Comparison of ENCODE assay signal across 14 mouse cellular contexts in genomic region chr12:3424179-3424578, GRCm38 (mm10). TPM values are rescaled to one million over a fixed set of nuclear protein-coding genes. Genes with fewer than 3 reads are reported as not detected.
DNase-seq lines count a peak whose midpoint lies in the region; ATAC-seq and TF ChIP-seq lines count a peak whose summit lies in the region.
"Had no signal": no experiment of that assay in that cellular context is flagged by ENCODE, and none has a peak within 500 bp of the region (broad histone marks: within the 10 kb centered on the region; RNA-seq: fewer than 3 reads in every experiment).

No protein-coding gene starts in this region.

- WGBS in heart, embryonic 13.5 days, result 74% methylated on average over 2 of the region's 2 CpGs
- WGBS in midbrain, postnatal 0 days, result 84% methylated on average over 2 of the region's 2 CpGs
- WGBS in midbrain, embryonic 10.5 days, result 92% methylated on average over 2 of the region's 2 CpGs

- ATAC-seq in heart, embryonic 13.5 days (ENCODE audit: extremely low read depth, insufficient number of reproducible peaks, low FRiP score, low TSS enrichment), result no peak
- ATAC-seq in midbrain, postnatal 0 days (ENCODE audit: low FRiP score), result no peak
- ATAC-seq: forebrain, embryonic 14.5 days had no signal

- H3K9me3 ChIP-seq in heart, embryonic 13.5 days, result no peaks in the 10 kb centered on the region
- no peaks in the 10 kb centered on the region for H3K9me3 ChIP-seq in midbrain, postnatal 0 days (ENCODE audit: low read length)
- no peaks in the 10 kb centered on the region for H3K9me3 ChIP-seq in midbrain, embryonic 10.5 days (replicated peaks)

- no peaks in the 10 kb centered on the region for H3K27me3 ChIP-seq in heart, embryonic 13.5 days (replicated peaks)
- no peaks in the 10 kb centered on the region for H3K27me3 ChIP-seq in midbrain, postnatal 0 days (ENCODE audit: insufficient read depth, low read length)
- H3K27me3 ChIP-seq in midbrain, embryonic 10.5 days (ENCODE audit: low read depth, poor library complexity, severe bottlenecking), result no peaks in the 10 kb centered on the region

- H3K4me1 ChIP-seq in heart, embryonic 13.5 days, result peaks cover 31% of the 10 kb centered on the region
- peaks cover 5% of the 10 kb centered on the region; the same call in 1 of the 2 replicates for H3K4me1 ChIP-seq in midbrain, postnatal 0 days (ENCODE audit: insufficient read depth, low read length)
- H3K4me1 ChIP-seq in midbrain, embryonic 10.5 days, result peaks cover 18% of the 10 kb centered on the region

- no peak for TF ChIP-seq CTCF in midbrain, postnatal 0 days (IDR thresholded peaks at IDR 0.05)

- peaks cover 22% of the 10 kb centered on the region for H3K36me3 ChIP-seq in heart, embryonic 13.5 days
- no peaks in the 10 kb centered on the region for H3K36me3 ChIP-seq in midbrain, postnatal 0 days (ENCODE audit: insufficient read depth, low read length)
- H3K36me3 ChIP-seq in midbrain, embryonic 10.5 days, result peaks cover 35% of the 10 kb centered on the region

- DNase-seq in adrenal gland, postnatal 14 days, result peak; percentile 36
- no peak for DNase-seq in adrenal gland, postnatal 4 days (ENCODE audit: low spot score in 2 of 2)
- DNase-seq in heart, adult 8-10 months (ENCODE audit: low spot score), result no peak
- DNase-seq in midbrain, postnatal 0 days (ENCODE audit: low spot score), result no peak
- DNase-seq in midbrain, embryonic 10.5 days (ENCODE audit: low spot score), result no peak
- DNase-seq in lung, postnatal 36 days, result peak; percentile 31
- DNase-seq in layer of hippocampus, adult 18-20 months (ENCODE audit: low spot score in 2 of 2), result no peak
- DNase-seq: gastrocnemius, postnatal 25 days; lung, embryonic 14.5 days; right cerebral cortex, postnatal 25 days; thymus, postnatal 36 days had no signal

- H3K27ac ChIP-seq in heart, embryonic 13.5 days (replicated peaks), result no peak overlapping the region
- H3K27ac ChIP-seq in midbrain, postnatal 0 days (ENCODE audit: low read depth, low read length), result no peak overlapping the region
- H3K27ac ChIP-seq in midbrain, embryonic 10.5 days (replicated peaks), result no peak overlapping the region
- H3K27ac ChIP-seq: hindbrain, embryonic 14.5 days had no signal

- no peak overlapping the region for H3K4me3 ChIP-seq in heart, embryonic 13.5 days
- H3K4me3 ChIP-seq in midbrain, postnatal 0 days (ENCODE audit: low read depth, low read length), result no peak overlapping the region
- H3K4me3 ChIP-seq in midbrain, embryonic 10.5 days, result no peak overlapping the region

- H3K4me2 ChIP-seq in heart, embryonic 13.5 days, result no peak overlapping the region
- H3K4me2 ChIP-seq in midbrain, postnatal 0 days (ENCODE audit: low read depth, low read length, poor library complexity, severe bottlenecking), result no peak overlapping the region
- H3K4me2 ChIP-seq: hindbrain, embryonic 14.5 days had no signal

- H3K9ac ChIP-seq in heart, embryonic 13.5 days, result peak overlapping the region; percentile 15; the same call in 1 of the 2 replicates
- 0 out of 2 replicates have a peak overlapping the region, but pooled peaks have one; percentile 9 for H3K9ac ChIP-seq in midbrain, postnatal 0 days (replicated peaks; ENCODE audit: low read length, poor library complexity, severe bottlenecking)
- H3K9ac ChIP-seq: hindbrain, embryonic 14.5 days; lung, embryonic 14.5 days had no signal

RNA-seq across cellular contexts. Expression of gene Asxl2, which starts 2.5 kb away (rescaled TPM):
- total RNA-seq in adrenal gland, postnatal 14 days (2021), result 34.7 and 38.2 TPM in 2 replicates
- 10 to 100 TPM; 42.7 to 43.1 TPM for total RNA-seq in adrenal gland, postnatal 4 days (2021)
- polyA plus RNA-seq in heart, embryonic 13.5 days (2015; fragmentation: Nextera tagmentation; extraction: Ambion mirVana), result 14.2 and 15.2 TPM in 2 replicates
- total RNA-seq in heart, adult 8-10 months (2022), result 10 to 100 TPM; 18.3 to 26.2 (median 22.3) TPM
- 16.0 and 16.7 TPM in 2 replicates for total RNA-seq in midbrain, postnatal 0 days (2014; rRNA removed)
- polyA plus RNA-seq in midbrain, postnatal 0 days (2015; fragmentation: Nextera tagmentation; extraction: Ambion mirVana), result 6.7 and 9.5 TPM in 2 replicates
- polyA plus RNA-seq in midbrain, embryonic 10.5 days (2016; fragmentation: Nextera tagmentation; extraction: Ambion mirVana), result 14.0 and 15.6 TPM in 2 replicates
- total RNA-seq in layer of hippocampus, adult 18-20 months (2021), result 10 to 100 TPM; 29.1 to 30.4 TPM

RNA-seq across cellular contexts. Expression of gene Kif3c, which starts 59.2 kb away (rescaled TPM):
- total RNA-seq in adrenal gland, postnatal 14 days (2021), result 12.3 and 18.5 TPM in 2 replicates
- 10 to 100 TPM; 29.2 to 33.0 TPM for total RNA-seq in adrenal gland, postnatal 4 days (2021)
- polyA plus RNA-seq in heart, embryonic 13.5 days (2015; fragmentation: Nextera tagmentation; extraction: Ambion mirVana), result 5.4 and 5.6 TPM in 2 replicates
- 1 to 10 TPM; 5.9 to 6.9 (median 6.3) TPM for total RNA-seq in heart, adult 8-10 months (2022)
- total RNA-seq in midbrain, postnatal 0 days (2014; rRNA removed), result 172 and 176 TPM in 2 replicates
- 70.0 and 70.7 TPM in 2 replicates for polyA plus RNA-seq in midbrain, postnatal 0 days (2015; fragmentation: Nextera tagmentation; extraction: Ambion mirVana)
- 19.9 and 28.5 TPM in 2 replicates for polyA plus RNA-seq in midbrain, embryonic 10.5 days (2016; fragmentation: Nextera tagmentation; extraction: Ambion mirVana)
- total RNA-seq in layer of hippocampus, adult 18-20 months (2021), result 100 to 1,000 TPM; 158 to 162 TPM

Comparison
In these comparisons a context has a peak if more than half of its experiments do, and no peak if none do; other contexts are left out.
1. DNase-seq: peak in adrenal gland, postnatal 14 days (single experiment) and lung, postnatal 36 days (single experiment); none in adrenal gland, postnatal 4 days (0 of 2), heart, adult 8-10 months (single experiment), midbrain, postnatal 0 days (single experiment), midbrain, embryonic 10.5 days (single experiment) and layer of hippocampus, adult 18-20 months (0 of 2).